Mouse (Mus musculus): ENCODE measurements around the gene Otub1.

DNA sequence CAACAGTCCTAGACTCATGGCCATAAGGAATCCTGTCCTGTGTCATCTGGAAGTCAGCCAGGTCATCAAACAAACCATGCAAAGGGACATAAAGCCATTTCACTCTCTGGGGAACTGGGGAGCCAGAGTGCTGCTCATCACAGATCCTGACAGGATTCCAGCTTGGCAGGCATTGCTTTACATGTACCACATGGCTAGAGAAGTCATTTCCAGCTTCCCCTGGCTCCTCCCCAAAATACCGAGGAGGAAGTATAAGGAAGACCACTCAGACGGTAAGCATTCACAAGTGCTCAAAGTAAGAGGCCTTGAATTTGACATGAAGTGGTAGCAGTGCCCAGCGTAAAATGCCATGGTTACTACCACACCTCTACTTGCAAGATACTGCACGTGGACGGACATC, 8.4 kb upstream of the Otub1 start:
- TF ChIP-seq CTCF (IDR thresholded peaks at IDR 0.05; ENCODE audit: low read depth) (no peak), EP300 (IDR thresholded peaks at IDR 0.05; ENCODE audit: low read depth) (no peak)

All from liver, embryonic 14.5 days (tissue).